Mouse (Mus musculus) liver, adult 2 months (tissue): ENCODE data around the gene Cyp4f40.

Experiments used
- CTCF ChIP-seq: fragments of 200-500 bp; IDR thresholded peaks from 2 replicates; pipeline ENCODE4 v1.5.1; 2011; ENCODE audit warnings: low read depth, low read length, control low read depth
- POLR2A ChIP-seq: fragments of 200-500 bp; IDR thresholded peaks from 2 replicates; pipeline ENCODE4 v1.6.1; 2011; ENCODE audit warnings: low read length, control low read depth; ENCODE audit not compliant: insufficient read depth; ENCODE audit errors: extremely low read depth

DNA sequence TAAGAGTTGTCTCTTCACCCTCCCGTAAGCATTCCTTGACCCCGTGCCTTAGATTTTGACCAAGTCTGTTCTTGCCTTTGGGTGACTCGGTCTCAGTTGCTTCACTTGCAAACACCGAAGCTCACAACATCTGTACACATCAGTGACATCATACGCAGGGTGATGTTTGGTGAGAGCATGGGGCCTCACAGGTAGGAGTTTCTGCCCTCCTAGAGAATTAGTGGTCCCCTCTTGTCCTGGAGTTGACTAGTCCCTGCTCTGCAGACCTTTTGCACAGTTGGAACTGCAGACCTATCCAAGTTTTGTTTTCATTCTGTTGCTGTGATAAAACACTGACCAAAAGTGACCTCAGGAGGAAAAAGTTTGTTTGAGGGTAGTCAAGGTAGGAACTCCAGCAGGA, 28.0 kb downstream of the Cyp4f40 start:
- no peak for TF ChIP-seq CTCF
- TF ChIP-seq POLR2A: no peak
